8 mouse cellular contexts compared by ENCODE assay signal in genomic region chr15:103323070-103323454, GRCm38 (mm10). TPM values are rescaled to one million over a fixed set of nuclear protein-coding genes. Genes with fewer than 3 reads are reported as not detected.
A peak's percentile ranks its signal among the peaks of the same experiment; 100 is the strongest.
DNase-seq lines count a peak whose midpoint lies in the region; ATAC-seq lines count a peak whose summit lies in the region.

No protein-coding gene starts in this region.

- H3K27ac ChIP-seq in kidney, embryonic 16.5 days (ENCODE audit: low read length) = peak overlapping the region; percentile 55; the same call in 1 of the 2 replicates
- peak overlapping the region; percentile 44; the same call in 1 of the 2 replicates for H3K27ac ChIP-seq in embryonic facial prominence, embryonic 14.5 days (replicated peaks; ENCODE audit: low read depth, low read length)
- no peak overlapping the region for H3K27ac ChIP-seq in intestine, embryonic 15.5 days
- peak overlapping the region; percentile 77 for H3K27ac ChIP-seq in midbrain, embryonic 13.5 days

- H3K4me2 ChIP-seq in kidney, embryonic 16.5 days (replicated peaks; ENCODE audit: low read depth, low read length) = peak overlapping the region; percentile 90
- H3K4me2 ChIP-seq in embryonic facial prominence, embryonic 14.5 days (ENCODE audit: low read depth, low read length) = peak overlapping the region; percentile 92
- peak overlapping the region; percentile 93 for H3K4me2 ChIP-seq in intestine, embryonic 15.5 days (replicated peaks)
- H3K4me2 ChIP-seq in midbrain, embryonic 13.5 days (replicated peaks) = peak overlapping the region; percentile 78

- H3K4me1 ChIP-seq in kidney, embryonic 16.5 days (ENCODE audit: insufficient read depth, low read length) = peaks cover 30% of the 10 kb centered on the region
- peaks cover 24% of the 10 kb centered on the region for H3K4me1 ChIP-seq in embryonic facial prominence, embryonic 14.5 days (ENCODE audit: control insufficient read depth, insufficient read depth, low read length)
- H3K4me1 ChIP-seq in intestine, embryonic 15.5 days (replicated peaks) = peaks cover 25% of the 10 kb centered on the region
- H3K4me1 ChIP-seq in midbrain, embryonic 13.5 days (replicated peaks) = peaks cover 36% of the 10 kb centered on the region

- ATAC-seq in kidney, embryonic 16.5 days (ENCODE audit: low FRiP score, low TSS enrichment) = peak; percentile 76; the same call in 1 of the 2 replicates
- ATAC-seq in embryonic facial prominence, embryonic 14.5 days (ENCODE audit: low read depth) = peak; percentile 54
- peak; percentile 70 for ATAC-seq in intestine, embryonic 15.5 days
- ATAC-seq in midbrain, embryonic 13.5 days = no peak; the same call in 1 of the 2 replicates

- peak overlapping the region; percentile 86 for H3K9ac ChIP-seq in kidney, embryonic 16.5 days (replicated peaks; ENCODE audit: low read length)
- peak overlapping the region; percentile 86 for H3K9ac ChIP-seq in embryonic facial prominence, embryonic 14.5 days (ENCODE audit: low read depth, low read length)
- H3K9ac ChIP-seq in intestine, embryonic 15.5 days = peak overlapping the region; percentile 70
- H3K9ac ChIP-seq in midbrain, embryonic 13.5 days (replicated peaks) = peak overlapping the region; percentile 83

- H3K27me3 ChIP-seq in kidney, embryonic 16.5 days (ENCODE audit: insufficient read depth, low read length) = no peaks in the 10 kb centered on the region
- no peaks in the 10 kb centered on the region for H3K27me3 ChIP-seq in embryonic facial prominence, embryonic 14.5 days (replicated peaks; ENCODE audit: control insufficient read depth, insufficient read depth, low read length)
- no peaks in the 10 kb centered on the region for H3K27me3 ChIP-seq in intestine, embryonic 15.5 days (replicated peaks)
- H3K27me3 ChIP-seq in midbrain, embryonic 13.5 days = no peaks in the 10 kb centered on the region

- WGBS in kidney, embryonic 16.5 days = 1% methylated on average over 19 of the region's 26 CpGs
- 0% methylated on average over 2 of the region's 26 CpGs for WGBS in embryonic facial prominence, embryonic 14.5 days
- WGBS in intestine, embryonic 15.5 days = 2% methylated on average over 16 of the region's 26 CpGs
- WGBS in midbrain, embryonic 13.5 days = 0% methylated on average over 16 of the region's 26 CpGs

- no peaks in the 10 kb centered on the region for H3K9me3 ChIP-seq in kidney, embryonic 16.5 days (ENCODE audit: low read length)
- H3K9me3 ChIP-seq in embryonic facial prominence, embryonic 14.5 days (ENCODE audit: control insufficient read depth, low read length) = no peaks in the 10 kb centered on the region
- no peaks in the 10 kb centered on the region for H3K9me3 ChIP-seq in intestine, embryonic 15.5 days
- no peaks in the 10 kb centered on the region for H3K9me3 ChIP-seq in midbrain, embryonic 13.5 days

- peaks cover 5% of the 10 kb centered on the region; the same call in 1 of the 2 replicates for H3K36me3 ChIP-seq in kidney, embryonic 16.5 days (ENCODE audit: insufficient read depth, low read length)
- H3K36me3 ChIP-seq in embryonic facial prominence, embryonic 14.5 days (ENCODE audit: control insufficient read depth, insufficient read depth, low read length) = peaks cover 18% of the 10 kb centered on the region
- no peaks in the 10 kb centered on the region for H3K36me3 ChIP-seq in intestine, embryonic 15.5 days
- H3K36me3 ChIP-seq in midbrain, embryonic 13.5 days = peaks cover 18% of the 10 kb centered on the region

- no peak for DNase-seq in kidney, adult 18-20 months
- DNase-seq in ZHBTc4 (ENCODE audit: low read depth, low spot score) = peak; percentile 47
- DNase-seq in embryonic facial prominence, embryonic 14.5 days (ENCODE audit: low spot score) = peak; percentile 43
- DNase-seq in adrenal gland, adult 8-10 months = no peak
- DNase-seq in retina, postnatal 1 day = no peak

- H3K4me3 ChIP-seq in kidney, embryonic 16.5 days (ENCODE audit: low read length) = peak overlapping the region; percentile 66
- H3K4me3 ChIP-seq in embryonic facial prominence, embryonic 14.5 days (ENCODE audit: low read depth, low read length) = peak overlapping the region; percentile 67
- peak overlapping the region; percentile 71 for H3K4me3 ChIP-seq in intestine, embryonic 15.5 days (replicated peaks)
- H3K4me3 ChIP-seq in midbrain, embryonic 13.5 days (replicated peaks) = peak overlapping the region; percentile 67

RNA-seq across cellular contexts. Expression of gene Gpr84, which starts 12.7 kb away (rescaled TPM):
- 0.30 and 0.67 TPM in 2 replicates for polyA plus RNA-seq in kidney, embryonic 16.5 days (2015; fragmentation: Nextera tagmentation; extraction: Ambion mirVana)
- 0.13 and 0.47 TPM in 2 replicates for polyA plus RNA-seq in embryonic facial prominence, embryonic 14.5 days (2014; fragmentation: Nextera tagmentation; extraction: Ambion mirVana)
- 0.20 and 0.29 TPM in 2 replicates for polyA plus RNA-seq in intestine, embryonic 15.5 days (2015; fragmentation: Nextera tagmentation; extraction: Ambion mirVana)
- polyA plus RNA-seq in midbrain, embryonic 13.5 days (2015; fragmentation: Nextera tagmentation; extraction: Ambion mirVana) = 0.18 and 0.94 TPM in 2 replicates
- not detected for total RNA-seq in adrenal gland, adult 8-10 months (2022)

RNA-seq across cellular contexts. Expression of gene Zfp385a, which starts 16.8 kb away (rescaled TPM):
- polyA plus RNA-seq in kidney, embryonic 16.5 days (2015; fragmentation: Nextera tagmentation; extraction: Ambion mirVana) = 12.4 and 14.4 TPM in 2 replicates
- 18.4 and 19.0 TPM in 2 replicates for polyA plus RNA-seq in embryonic facial prominence, embryonic 14.5 days (2014; fragmentation: Nextera tagmentation; extraction: Ambion mirVana)
- 5.6 TPM in 2 replicates for polyA plus RNA-seq in intestine, embryonic 15.5 days (2015; fragmentation: Nextera tagmentation; extraction: Ambion mirVana)
- 15.1 and 17.9 TPM in 2 replicates for polyA plus RNA-seq in midbrain, embryonic 13.5 days (2015; fragmentation: Nextera tagmentation; extraction: Ambion mirVana)
- total RNA-seq in adrenal gland, adult 8-10 months (2022) = 10 to 100 TPM; 13.4 to 21.9 (median 19.1) TPM

RNA-seq across cellular contexts. Expression of gene Itga5, which starts 43.5 kb away (rescaled TPM):
- 40.7 and 44.3 TPM in 2 replicates for polyA plus RNA-seq in kidney, embryonic 16.5 days (2015; fragmentation: Nextera tagmentation; extraction: Ambion mirVana)
- 63.4 TPM in 2 replicates for polyA plus RNA-seq in embryonic facial prominence, embryonic 14.5 days (2014; fragmentation: Nextera tagmentation; extraction: Ambion mirVana)
- 44.8 and 45.5 TPM in 2 replicates for polyA plus RNA-seq in intestine, embryonic 15.5 days (2015; fragmentation: Nextera tagmentation; extraction: Ambion mirVana)
- 6.8 and 7.8 TPM in 2 replicates for polyA plus RNA-seq in midbrain, embryonic 13.5 days (2015; fragmentation: Nextera tagmentation; extraction: Ambion mirVana)
- 10 to 100 TPM; 29.5 to 36.7 (median 34.0) TPM for total RNA-seq in adrenal gland, adult 8-10 months (2022)

RNA-seq across cellular contexts. Expression of gene Copz1, which starts 50.5 kb away (rescaled TPM):
- 324 and 333 TPM in 2 replicates for polyA plus RNA-seq in kidney, embryonic 16.5 days (2015; fragmentation: Nextera tagmentation; extraction: Ambion mirVana)
- polyA plus RNA-seq in embryonic facial prominence, embryonic 14.5 days (2014; fragmentation: Nextera tagmentation; extraction: Ambion mirVana) = 274 and 289 TPM in 2 replicates
- polyA plus RNA-seq in intestine, embryonic 15.5 days (2015; fragmentation: Nextera tagmentation; extraction: Ambion mirVana) = 259 and 262 TPM in 2 replicates
- polyA plus RNA-seq in midbrain, embryonic 13.5 days (2015; fragmentation: Nextera tagmentation; extraction: Ambion mirVana) = 218 and 221 TPM in 2 replicates
- 100 to 1,000 TPM; 156 to 167 (median 161) TPM for total RNA-seq in adrenal gland, adult 8-10 months (2022)

Comparison
In these comparisons a context has a peak if more than half of its experiments do, and no peak if none do; other contexts are left out.
1. DNase-seq: peak in ZHBTc4 (single experiment) and embryonic facial prominence, embryonic 14.5 days (single experiment); none in kidney, adult 18-20 months (single experiment), adrenal gland, adult 8-10 months (single experiment) and retina, postnatal 1 day (single experiment).
2. Peak in every context shown above with its lines, with median percentiles within 50 percentile points of each other: H3K4me2 ChIP-seq, H3K4me3 ChIP-seq and H3K9ac ChIP-seq.